Mouse (Mus musculus): ENCODE data around the gene Vmn1r201. TPM values are rescaled to one million over a fixed set of nuclear protein-coding genes. Genes with fewer than 3 reads are reported as not detected.

Gene Vmn1r201
- total RNA-seq (2017): not detected in 2 replicates

GRCm38 (mm10) chr13:22471623-22472022 lies at the start of gene Vmn1r201:
Gene Vmn1r201 (plus strand): TSS chr13:22471923.
- no peak for ATAC-seq (replicated peaks; ENCODE audit: low read depth, poor library complexity, severe bottlenecking)

- ATAC-seq (replicated peaks; ENCODE audit: low read depth, poor library complexity, severe bottlenecking): no peak
These were observed 16.6 kb upstream of the Vmn1r201 start for GRCm38 (mm10) chr13:22455145-22455544.

- no peak for ATAC-seq (replicated peaks; ENCODE audit: low read depth, poor library complexity, severe bottlenecking)
These were observed 30.7 kb downstream of the Vmn1r201 start for GRCm38 (mm10) chr13:22502431-22502830.

GRCm38 (mm10) chr13:22505281-22505680 lies 33.6 kb downstream of the Vmn1r201 start, which contains the start of gene Vmn1r202:
Gene Vmn1r202 (minus strand): TSS chr13:22505381.
- no peak for ATAC-seq (replicated peaks; ENCODE audit: low read depth, poor library complexity, severe bottlenecking)

- ATAC-seq (replicated peaks; ENCODE audit: low read depth, poor library complexity, severe bottlenecking): no peak
These were observed 46.1 kb downstream of the Vmn1r201 start, which contains the start of gene Vmn1r203 for GRCm38 (mm10) chr13:22517814-22518213. Gene Vmn1r203 (plus strand): TSS chr13:22518114.

Other genes starting within 250 kb of the Vmn1r201 start
- gene Vmn1r193, start 248.8 kb upstream of the Vmn1r201 start, total RNA-seq (2017): not detected in 2 replicates
- gene Vmn1r194, start 227.7 kb upstream of the Vmn1r201 start, total RNA-seq (2017): not detected in 2 replicates
- gene Vmn1r195, start 201.4 kb upstream of the Vmn1r201 start, total RNA-seq (2017): not detected in 2 replicates
- gene Vmn1r196, start 182.0 kb upstream of the Vmn1r201 start, total RNA-seq (2017): not detected in 2 replicates
- gene Vmn1r197, start 147.3 kb upstream of the Vmn1r201 start, total RNA-seq (2017): not detected in 2 replicates
- gene Vmn1r198, start 121.6 kb upstream of the Vmn1r201 start, total RNA-seq (2017): not detected in 2 replicates
- not detected in 2 replicates for gene Vmn1r199, start 92.1 kb upstream of the Vmn1r201 start, total RNA-seq (2017)
- gene Vmn1r200, start 81.5 kb upstream of the Vmn1r201 start, total RNA-seq (2017): not detected in 2 replicates
- not detected in 2 replicates for gene Vmn1r202, start 33.5 kb downstream of the Vmn1r201 start, total RNA-seq (2017)
- gene Vmn1r203, start 46.2 kb downstream of the Vmn1r201 start, total RNA-seq (2017): 0.10 and 0.14 TPM in 2 replicates
- not detected in 2 replicates for gene Vmn1r204, start 81.3 kb downstream of the Vmn1r201 start, total RNA-seq (2017)
- gene Vmn1r205, start 121.1 kb downstream of the Vmn1r201 start, total RNA-seq (2017): not detected in 2 replicates
- gene Vmn1r206, start 152.3 kb downstream of the Vmn1r201 start, total RNA-seq (2017): not detected in 2 replicates

Data from common myeloid progenitor, adult 5-6 weeks (primary cell).